Mouse (Mus musculus): ENCODE results near the gene Myo18a.

GRCm38 (mm10) chr11:77763673-77764340 is 761 bp downstream of the Myo18a start:
- peak; percentile 47; the same call in 1 of the 2 replicates for TF ChIP-seq POLR2A (IDR thresholded peaks at IDR 0.05; ENCODE audit: borderline replicate concordance, extremely low read depth, low read depth, low read length)
- no peak for TF ChIP-seq CTCF (IDR thresholded peaks at IDR 0.05; ENCODE audit: insufficient read depth, low read length)

Measured in lung, adult 2 months (tissue).